Mouse (Mus musculus): ENCODE results near the gene Gm5155. TPM values are rescaled to one million over a fixed set of nuclear protein-coding genes. Genes with fewer than 3 reads are reported as not detected.
"Not testable (repeated sequence)": the region's sequence is repeated elsewhere in the genome, so short reads cannot be mapped to it uniquely, and the experiment has no call there.

Gene Gm5155
- not detected for total RNA-seq (2021)
- not detected in 2 replicates for polyA plus RNA-seq (2012; rRNA removed)
- long read RNA-seq = 0 reads

GRCm38 (mm10) chr7:17871467-17871866 lies at the start of gene Gm5155:
TSS of gene Gm5155 (plus strand) at chr7:17871767.
- DNase-seq = no peak

- no peak for DNase-seq
These were observed 791 bp upstream of the Gm5155 start for GRCm38 (mm10) chr7:17870776-17871175.

DNA sequence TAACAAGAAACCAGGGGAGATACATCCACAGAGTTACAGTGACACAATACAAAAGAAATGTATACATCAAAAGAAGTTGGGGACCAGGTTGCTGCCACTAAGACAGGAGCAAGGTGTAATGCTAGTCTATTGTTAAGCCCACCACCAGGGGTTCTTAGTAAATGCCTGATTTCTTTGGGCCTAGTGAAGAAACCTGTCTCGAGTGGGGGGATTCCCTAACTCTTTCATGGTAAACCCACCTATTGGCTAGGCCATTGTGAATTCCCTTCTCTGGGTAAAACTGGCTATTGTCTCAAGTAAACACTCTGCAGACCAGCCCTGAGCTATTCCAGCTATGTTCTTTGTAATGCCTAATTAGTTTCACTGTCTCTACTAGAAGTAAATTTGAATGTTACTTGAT lies 23.8 kb downstream of the Gm5155 start:
- DNase-seq = not testable (repeated sequence)

GRCm38 (mm10) chr7:17903146-17903915 lies 31.8 kb downstream of the Gm5155 start:
- DNase-seq = no peak

Other genes with a start within 250 kb of the Gm5155 start
- not detected for gene Ceacam5, start 158.5 kb upstream of the Gm5155 start, total RNA-seq (2021)
- not detected in 2 replicates for gene Ceacam5, start 158.5 kb upstream of the Gm5155 start, polyA plus RNA-seq (2012; rRNA removed)
- gene Ceacam14, start 59.1 kb upstream of the Gm5155 start, total RNA-seq (2021) = not detected
- gene Ceacam14, start 59.1 kb upstream of the Gm5155 start, polyA plus RNA-seq (2012; rRNA removed) = not detected in 2 replicates
- not detected for gene Ceacam11, start 100.4 kb downstream of the Gm5155 start, total RNA-seq (2021)
- gene Ceacam11, start 100.4 kb downstream of the Gm5155 start, polyA plus RNA-seq (2012; rRNA removed) = not detected in 2 replicates
- not detected for gene Ceacam13, start 138.1 kb downstream of the Gm5155 start, total RNA-seq (2021)
- gene Ceacam13, start 138.1 kb downstream of the Gm5155 start, polyA plus RNA-seq (2012; rRNA removed) = not detected in 2 replicates
- gene Ceacam12, start 194.2 kb downstream of the Gm5155 start, total RNA-seq (2021) = not detected
- gene Ceacam12, start 194.2 kb downstream of the Gm5155 start, polyA plus RNA-seq (2012; rRNA removed) = not detected in 2 replicates